Mouse (Mus musculus) neural tube, embryonic 12.5 days (tissue): Measurements from ENCODE around the gene Ift43. TPM values are rescaled to one million over a fixed set of nuclear protein-coding genes. Genes with fewer than 3 reads are reported as not detected.

Experiments
- ATAC-seq: fragments of 200-750 bp; cut with Nextera tagmentation; 2 replicates; pipeline ENCODE4 v1.8.0; 2017; ENCODE audit warnings: low read depth, mild to moderate bottlenecking, moderate TSS enrichment, moderate library complexity; ENCODE audit not compliant: low FRiP score
- H3K27ac ChIP-seq: fragments of 300-500 bp; sonication (generic); 2 replicates; pipeline ENCODE4 v1.5.1; 2016
- H3K27me3 ChIP-seq: fragments of 300-500 bp; sonication (generic); replicated peaks from 2 replicates; pipeline ENCODE4 v1.6.1; 2016; ENCODE audit warnings: mild to moderate bottlenecking
- H3K36me3 ChIP-seq: fragments of 300-500 bp; sonication (generic); 2 replicates; pipeline ENCODE4 v1.6.1; 2016; ENCODE audit warnings: mild to moderate bottlenecking
- H3K4me1 ChIP-seq: fragments of 300-500 bp; sonication (generic); 2 replicates; pipeline ENCODE4 v1.6.1; 2016
- H3K4me2 ChIP-seq: fragments of 300-500 bp; sonication (generic); replicated peaks from 2 replicates; pipeline ENCODE4 v1.6.1; 2016; ENCODE audit warnings: mild to moderate bottlenecking
- H3K4me3 ChIP-seq: fragments of 300-500 bp; sonication (generic); 2 replicates; pipeline ENCODE4 v1.5.1; 2016
- H3K9ac ChIP-seq: fragments of 300-500 bp; sonication (generic); 2 replicates; pipeline ENCODE4 v1.6.1; 2016; ENCODE audit warnings: mild to moderate bottlenecking
- H3K9me3 ChIP-seq: fragments of 300-500 bp; sonication (generic); 2 replicates; pipeline ENCODE4 v1.6.1; 2016; ENCODE audit warnings: mild to moderate bottlenecking
- WGBS: fragments of 180-500 bp; shearing (Covaris S2); methylation state at CpG from one replicate; pipeline ENCODE4 v1.1.7; 2016; 5-methylcytosine and 5-hydroxymethylcytosine counted together
- polyA plus RNA-seq: library from polyadenylated mRNA; unstranded; fragments of >200 nt; fragmentation: Nextera tagmentation; extraction: Ambion mirVana; gene quantifications from 2 replicates; pipeline ENCODE4 v1.2.1, GENCODE M21; 2016

The Ift43 gene
- polyA plus RNA-seq, 1 experiment from 2014 or later, result 81.3 TPM

DNA sequence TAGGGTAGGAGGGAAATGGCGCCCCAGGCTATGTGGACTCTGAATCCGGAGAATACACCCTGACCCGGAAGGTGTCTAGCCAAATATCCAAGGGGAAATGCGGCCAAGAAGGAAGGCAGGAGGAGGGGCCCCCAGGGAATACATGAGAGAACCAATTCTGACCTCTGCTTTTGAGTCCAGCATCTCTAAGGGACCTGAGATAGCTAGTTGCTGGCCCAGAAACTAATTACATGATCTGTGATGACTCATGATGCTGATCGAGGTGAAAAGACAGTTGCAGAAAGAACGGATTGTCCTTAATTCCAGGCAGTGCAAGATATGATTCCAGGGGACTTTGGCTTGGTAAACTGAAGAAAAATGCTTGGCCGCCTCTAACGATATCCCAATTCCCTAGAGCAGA is 25.4 kb upstream of the Ift43 start:
- Histone ChIP-seq H3K27ac (no peak overlapping the region), H3K36me3 (peaks cover 11% of the 10 kb centered on the region; the same call in 1 of the 2 replicates), H3K4me1 (no peaks in the 10 kb centered on the region), H3K4me2 (no peak overlapping the region), H3K9me3 (no peaks in the 10 kb centered on the region), H3K9ac (no peak overlapping the region), H3K27me3 (no peaks in the 10 kb centered on the region), H3K4me3 (no peak overlapping the region)
- no peak for ATAC-seq
- 88% methylated on average over 8 of the region's 8 CpGs for whole genome bisulfite sequencing

DNA sequence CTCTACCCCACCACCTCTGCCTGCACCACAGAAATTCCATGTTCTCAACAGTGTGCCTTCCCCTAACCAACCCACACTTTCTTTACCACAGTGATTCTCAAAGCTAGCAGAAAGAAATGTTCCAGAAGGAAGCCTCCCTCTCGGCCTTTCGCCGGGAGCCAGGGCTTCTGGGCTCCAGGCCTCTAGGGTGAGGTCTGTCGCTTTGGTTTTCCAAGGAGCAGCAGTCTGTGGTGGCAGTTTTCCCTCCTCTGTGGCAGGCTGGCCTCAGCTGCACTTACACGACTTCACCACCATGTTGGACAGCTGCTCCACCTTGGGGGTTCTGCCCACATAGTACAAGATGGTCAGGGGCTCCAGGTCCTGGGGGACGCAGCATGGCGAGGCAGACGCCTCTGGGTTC is 24.8 kb upstream of the Ift43 start:
- Histone ChIP-seq H3K27me3 (no peaks in the 10 kb centered on the region), H3K4me1 (no peaks in the 10 kb centered on the region), H3K4me2 (no peak overlapping the region), H3K27ac (no peak overlapping the region), H3K9ac (no peak overlapping the region), H3K9me3 (no peaks in the 10 kb centered on the region), H3K36me3 (peaks cover 14% of the 10 kb centered on the region; the same call in 1 of the 2 replicates), H3K4me3 (no peak overlapping the region)
- ATAC-seq, result no peak
- 86% methylated on average over 8 of the region's 8 CpGs for WGBS

DNA sequence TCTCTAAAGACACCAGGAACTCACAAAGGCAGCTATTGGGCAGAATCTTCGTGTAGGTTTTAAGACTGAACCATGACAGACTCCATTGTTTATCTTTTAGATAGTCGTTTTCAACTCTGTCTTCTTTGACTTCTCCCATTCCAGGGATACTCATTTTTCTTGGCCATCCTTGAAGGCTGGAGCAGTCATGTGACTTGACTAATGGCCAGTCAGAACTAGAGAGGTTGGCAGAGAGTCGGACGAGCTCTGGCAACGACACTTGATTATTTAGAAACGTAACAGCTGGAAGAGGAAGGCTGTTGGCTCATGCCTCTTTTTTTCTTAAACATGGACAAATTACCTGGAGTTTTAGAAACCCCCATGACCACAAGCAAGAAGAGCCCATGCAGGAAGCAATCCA is 23.0 kb upstream of the Ift43 start:
- ATAC-seq, result no peak
- H3K4me1 ChIP-seq, result no peaks in the 10 kb centered on the region
- H3K9ac ChIP-seq, result no peak overlapping the region
- 85% methylated on average over 6 of the region's 6 CpGs for WGBS
- peaks cover 14% of the 10 kb centered on the region; the same call in 1 of the 2 replicates for H3K36me3 ChIP-seq
- no peak overlapping the region for H3K27ac ChIP-seq
- no peak overlapping the region for H3K4me2 ChIP-seq
- H3K4me3 ChIP-seq, result no peak overlapping the region
- no peaks in the 10 kb centered on the region for H3K27me3 ChIP-seq
- no peaks in the 10 kb centered on the region for H3K9me3 ChIP-seq

DNA sequence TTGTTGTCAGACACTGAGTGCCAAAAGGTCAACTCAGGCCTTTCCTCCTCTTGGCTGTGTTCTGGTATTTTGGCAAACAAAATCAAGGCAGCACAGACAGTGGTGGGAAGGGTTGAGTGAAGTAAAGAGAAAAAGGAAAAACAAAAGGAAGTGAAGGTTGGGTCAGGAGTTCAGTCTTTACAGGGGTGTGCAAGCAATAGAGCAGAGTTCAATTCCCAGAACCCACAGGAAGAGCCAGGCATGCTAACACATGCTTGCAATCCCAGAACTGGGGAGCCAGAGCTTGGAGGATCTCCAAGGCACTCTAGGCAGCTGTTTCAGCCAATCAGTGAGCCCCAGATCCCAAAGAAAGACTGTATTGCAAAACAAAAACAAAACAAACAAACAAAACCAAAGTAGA is 17.5 kb upstream of the Ift43 start:
- Histone ChIP-seq H3K4me3 (no peak overlapping the region), H3K9ac (no peak overlapping the region)
- ATAC-seq, result no peak

DNA sequence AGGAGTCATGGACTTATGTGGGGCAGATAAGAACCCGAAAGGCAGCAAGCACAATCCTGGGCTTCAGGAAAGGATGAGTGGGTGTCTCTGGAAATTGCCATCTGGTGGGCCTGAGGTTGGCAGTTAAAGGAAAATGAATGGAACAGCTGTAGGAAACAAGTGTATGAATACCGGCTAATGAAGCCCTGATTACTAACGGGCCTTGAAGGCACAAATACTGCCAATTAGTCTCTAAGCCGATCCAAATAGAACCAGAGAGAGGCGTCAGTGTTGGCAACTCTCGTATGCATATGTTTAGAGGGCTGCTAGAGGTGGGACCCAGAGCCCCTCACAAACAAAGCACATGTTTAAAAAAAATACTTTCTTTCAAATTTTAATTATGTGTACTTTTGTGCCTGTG is 10.9 kb upstream of the Ift43 start:
- Histone ChIP-seq H3K36me3 (no peaks in the 10 kb centered on the region), H3K4me2 (no peak overlapping the region), H3K4me1 (peaks cover 9% of the 10 kb centered on the region), H3K27ac (no peak overlapping the region), H3K9ac (no peak overlapping the region), H3K4me3 (no peak overlapping the region), H3K9me3 (0 out of 2 replicates have a peak, but pooled peaks cover 3% of the 10 kb centered on the region), H3K27me3 (no peaks in the 10 kb centered on the region)
- 77% methylated on average over 6 of the region's 6 CpGs for WGBS
- no peak for ATAC-seq

More for the DNA sequence above, 17.5 kb upstream of the Ift43 start:
- Histone ChIP-seq H3K27ac (no peak overlapping the region), H3K27me3 (no peaks in the 10 kb centered on the region), H3K9me3 (no peaks in the 10 kb centered on the region), H3K4me1 (no peaks in the 10 kb centered on the region), H3K36me3 (peaks cover 5% of the 10 kb centered on the region; the same call in 1 of the 2 replicates), H3K4me2 (no peak overlapping the region)

DNA sequence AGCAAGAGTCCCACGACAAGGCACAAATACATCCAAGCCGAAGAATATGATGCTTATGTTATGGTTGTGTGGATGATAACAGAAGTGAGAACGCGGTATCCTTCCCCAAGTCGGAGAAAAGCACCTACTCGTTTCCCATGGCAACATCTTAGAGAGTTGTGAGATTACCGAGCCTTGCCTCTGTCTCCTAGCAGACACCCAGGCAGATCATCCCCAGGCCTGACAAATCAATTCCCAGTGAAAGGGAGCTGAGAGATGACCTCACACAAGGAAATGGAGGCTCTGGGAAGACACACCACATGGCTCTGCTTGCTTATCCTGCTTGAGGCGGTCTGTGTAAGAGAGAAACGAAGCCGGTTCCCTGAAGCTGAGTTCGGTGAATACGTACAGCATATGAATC is 7.7 kb upstream of the Ift43 start:
- H3K9ac ChIP-seq, result no peak overlapping the region
- ATAC-seq, result no peak
- H3K4me3 ChIP-seq, result no peak overlapping the region
- H3K9me3 ChIP-seq, result 0 out of 2 replicates have a peak, but pooled peaks cover 3% of the 10 kb centered on the region
- H3K27me3 ChIP-seq, result no peaks in the 10 kb centered on the region
- H3K4me1 ChIP-seq, result peaks cover 30% of the 10 kb centered on the region
- H3K36me3 ChIP-seq, result no peaks in the 10 kb centered on the region
- H3K4me2 ChIP-seq, result no peak overlapping the region
- no peak overlapping the region for H3K27ac ChIP-seq
- 87% methylated on average over 12 of the region's 12 CpGs for WGBS

DNA sequence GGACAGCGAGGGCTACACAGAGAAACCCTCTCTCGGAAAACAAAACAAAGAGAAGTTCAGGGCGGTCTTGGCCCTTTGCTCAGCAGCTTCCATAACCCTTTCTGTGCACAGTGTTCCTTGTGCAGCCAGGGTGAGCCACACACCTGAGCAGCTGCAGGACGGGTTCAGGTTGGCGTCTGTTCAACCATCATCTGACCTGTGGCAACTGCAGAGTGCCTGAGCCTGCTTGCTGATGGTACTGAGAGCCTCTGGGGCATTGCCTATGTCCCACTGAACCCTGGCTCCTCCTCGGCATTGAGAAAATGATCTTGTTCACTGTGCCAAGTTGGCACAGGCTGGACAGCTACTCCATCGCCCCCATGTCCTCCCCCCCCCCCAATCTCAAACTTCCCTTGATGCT is 7.0 kb upstream of the Ift43 start:
- no peaks in the 10 kb centered on the region for H3K27me3 ChIP-seq
- H3K4me2 ChIP-seq, result peak overlapping the region; percentile 76; the same call in 1 of the 2 replicates
- H3K36me3 ChIP-seq, result no peaks in the 10 kb centered on the region
- peaks cover 30% of the 10 kb centered on the region for H3K4me1 ChIP-seq
- no peak overlapping the region for H3K9ac ChIP-seq
- 93% methylated on average over 7 of the region's 7 CpGs for WGBS
- ATAC-seq, result no peak
- no peak overlapping the region for H3K4me3 ChIP-seq
- H3K9me3 ChIP-seq, result 0 out of 2 replicates have a peak, but pooled peaks cover 3% of the 10 kb centered on the region
- no peak overlapping the region for H3K27ac ChIP-seq

DNA sequence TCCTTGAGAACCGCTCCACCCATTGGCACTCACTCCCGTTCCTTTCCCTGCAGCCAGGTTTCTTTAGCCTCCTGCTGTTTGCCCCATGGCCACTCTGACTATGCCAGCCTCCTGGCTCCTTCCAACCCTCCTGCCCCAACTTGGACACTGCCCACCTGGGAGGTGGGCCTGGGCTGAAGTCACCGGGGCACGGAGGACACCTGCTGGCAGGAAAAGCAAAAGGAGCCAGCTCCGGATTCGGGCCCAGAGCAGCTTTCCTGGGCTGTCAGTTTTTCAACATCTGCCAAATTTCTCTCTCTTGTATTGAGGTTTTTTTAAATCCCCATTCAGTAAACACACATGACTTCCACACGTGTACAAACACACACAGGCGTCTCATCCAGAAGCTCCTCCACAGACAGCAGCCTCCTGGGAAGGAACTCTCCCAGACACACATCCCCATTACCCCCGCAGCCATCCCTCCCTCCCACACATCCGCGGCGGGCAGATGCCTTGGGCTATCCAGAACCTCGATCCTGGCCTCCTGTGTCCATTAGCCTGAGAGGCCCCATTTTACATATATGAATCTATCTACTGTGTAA is 5.9 kb upstream of the Ift43 start:
- Histone ChIP-seq H3K27ac (no peak overlapping the region), H3K27me3 (no peaks in the 10 kb centered on the region), H3K4me1 (peaks cover 30% of the 10 kb centered on the region), H3K9me3 (0 out of 2 replicates have a peak, but pooled peaks cover 3% of the 10 kb centered on the region), H3K9ac (peak overlapping the region; percentile 0; the same call in 1 of the 2 replicates), H3K4me3 (peak overlapping the region; percentile 9), H3K36me3 (no peaks in the 10 kb centered on the region), H3K4me2 (peak overlapping the region; percentile 76)
- WGBS, result 7% methylated on average over 13 of the region's 13 CpGs
- no peak for ATAC-seq

DNA sequence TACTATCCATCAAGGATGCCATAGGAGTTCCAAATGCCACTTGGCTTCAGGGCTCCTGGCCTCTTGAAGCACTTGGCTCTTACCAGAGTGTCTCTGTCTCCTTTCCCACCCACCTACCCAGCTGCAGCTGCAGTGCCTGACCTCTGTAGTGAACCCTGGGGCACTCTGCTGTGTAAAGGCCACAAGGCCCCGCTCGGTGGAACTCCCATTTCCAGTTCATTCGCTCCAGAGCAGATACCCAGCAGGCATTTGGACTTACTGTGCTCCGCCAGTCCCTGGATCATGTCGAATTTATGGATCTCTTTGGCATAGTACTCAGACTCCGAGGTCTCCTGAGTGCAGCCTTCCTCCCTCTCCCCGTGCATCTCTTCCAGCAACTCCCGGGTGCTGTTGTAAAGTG is 5.0 kb upstream of the Ift43 start:
- no peak overlapping the region for H3K27ac ChIP-seq
- H3K9ac ChIP-seq, result peak overlapping the region; percentile 43; the same call in 1 of the 2 replicates
- H3K4me3 ChIP-seq, result peak overlapping the region; percentile 9
- no peaks in the 10 kb centered on the region for H3K36me3 ChIP-seq
- peaks cover 30% of the 10 kb centered on the region for H3K4me1 ChIP-seq
- H3K4me2 ChIP-seq, result peak overlapping the region; percentile 76
- no peak for ATAC-seq
- 13% methylated on average over 8 of the region's 8 CpGs for WGBS
- H3K27me3 ChIP-seq, result no peaks in the 10 kb centered on the region
- H3K9me3 ChIP-seq, result no peaks in the 10 kb centered on the region

DNA sequence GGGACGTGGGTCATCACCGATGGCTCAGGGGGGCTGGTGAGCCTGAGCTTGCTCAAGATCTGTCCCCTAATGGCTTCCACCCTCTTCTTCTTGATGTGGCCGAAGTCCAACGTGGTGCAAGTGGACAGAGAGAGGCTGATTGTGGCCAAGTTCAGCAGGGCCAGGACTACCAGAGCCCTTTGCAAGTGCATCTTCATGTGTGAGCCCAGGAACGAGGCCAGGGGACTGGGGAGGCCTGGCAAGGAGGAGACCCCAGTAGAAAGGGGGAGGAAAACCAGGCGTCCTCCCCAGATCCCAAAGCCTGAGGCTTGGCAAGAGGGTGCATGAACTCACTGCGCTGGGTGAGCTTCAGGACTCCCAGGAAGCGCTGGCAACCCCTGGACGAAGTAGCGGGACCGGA is 4.6 kb upstream of the Ift43 start:
- Histone ChIP-seq H3K4me1 (peaks cover 30% of the 10 kb centered on the region), H3K9me3 (no peaks in the 10 kb centered on the region), H3K4me3 (peak overlapping the region; percentile 9), H3K27ac (no peak overlapping the region), H3K27me3 (no peaks in the 10 kb centered on the region), H3K36me3 (no peaks in the 10 kb centered on the region), H3K9ac (peak overlapping the region; percentile 43), H3K4me2 (peak overlapping the region; percentile 76)
- WGBS, result 25% methylated on average over 11 of the region's 11 CpGs
- ATAC-seq, result no peak

DNA sequence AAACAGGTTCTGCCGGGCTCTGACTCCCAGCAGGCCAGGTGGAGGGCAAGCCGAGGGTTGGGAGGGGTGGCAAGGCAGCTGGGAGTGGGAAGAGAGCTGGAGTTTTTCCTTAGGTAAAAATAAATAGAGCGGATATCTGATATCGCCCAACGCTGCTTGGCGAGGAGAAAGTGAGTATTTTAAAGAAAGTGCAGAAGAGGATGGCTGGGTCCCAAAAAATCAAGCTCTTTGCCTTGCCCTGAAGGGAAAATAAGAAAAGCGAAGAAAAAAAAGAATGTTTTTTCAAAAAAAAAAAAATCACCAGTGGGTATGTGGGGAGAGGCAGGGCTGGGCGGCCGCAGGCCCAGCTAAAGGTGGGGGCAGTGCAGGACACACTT is 4.2 kb upstream of the Ift43 start:
- no peaks in the 10 kb centered on the region for H3K27me3 ChIP-seq
- WGBS, result 20% methylated on average over 9 of the region's 9 CpGs
- H3K4me1 ChIP-seq, result peaks cover 34% of the 10 kb centered on the region
- H3K9me3 ChIP-seq, result no peaks in the 10 kb centered on the region
- peak overlapping the region; percentile 67 for H3K9ac ChIP-seq
- ATAC-seq, result no peak
- H3K4me2 ChIP-seq, result peak overlapping the region; percentile 76
- H3K4me3 ChIP-seq, result peak overlapping the region; percentile 52
- no peaks in the 10 kb centered on the region for H3K36me3 ChIP-seq
- H3K27ac ChIP-seq, result no peak overlapping the region

DNA sequence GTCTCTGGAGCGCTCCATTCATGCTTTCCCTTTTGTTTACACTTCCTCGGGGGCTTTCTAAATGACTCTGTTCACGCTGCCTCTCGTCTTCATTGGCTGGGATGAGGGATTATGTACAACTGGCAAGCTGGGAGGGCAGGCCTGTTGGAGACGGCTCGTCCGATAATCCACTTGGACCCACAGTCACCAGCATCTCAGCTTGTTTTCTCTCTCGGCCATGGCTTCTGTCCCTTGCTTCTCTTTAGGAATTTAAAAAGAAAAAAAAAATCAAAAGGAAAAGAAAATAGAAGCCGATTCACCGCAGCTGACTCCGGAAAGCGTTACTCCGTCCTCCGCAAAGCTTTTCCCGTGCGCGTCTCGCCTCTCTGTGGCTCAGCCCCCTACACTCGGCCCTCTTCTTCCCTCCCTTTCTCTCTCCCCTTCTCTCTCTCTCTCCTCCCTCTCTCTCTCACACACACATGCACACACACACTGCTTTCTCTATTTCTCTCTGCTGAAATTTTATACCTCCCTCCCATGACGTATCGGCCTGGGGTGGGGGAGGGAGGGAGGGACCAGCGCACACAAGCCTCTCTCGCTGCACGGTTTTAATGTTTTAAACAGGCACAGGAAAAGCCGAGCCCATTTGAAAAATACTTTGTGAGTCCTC is 3.7 kb upstream of the Ift43 start, which contains the start of gene Tgfb3:
TSS of gene Tgfb3 (minus strand) at position 489 of the 649 bp plus-strand sequence.
- Histone ChIP-seq H3K9ac (peak within 1 kb of the TSS; percentile 67), H3K4me1 (peaks cover 37% of the 10 kb centered on the region), H3K27ac (no peak within 1 kb of the TSS; the same call in 1 of the 2 replicates), H3K4me2 (peak within 1 kb of the TSS; percentile 76), H3K27me3 (no peaks in the 10 kb centered on the region), H3K36me3 (no peaks in the 10 kb centered on the region), H3K4me3 (peak within 1 kb of the TSS; percentile 52), H3K9me3 (no peaks in the 10 kb centered on the region)
- under 1% methylated on average over 25 of the region's 25 CpGs for WGBS
- ATAC-seq, result peak; percentile 45
